Mouse (Mus musculus): ENCODE data around the gene Adam11. TPM values are rescaled to one million over a fixed set of nuclear protein-coding genes. Genes with fewer than 3 reads are reported as not detected.

The Adam11 gene
- polyA plus RNA-seq, 1 experiment: 0.40 TPM

- 0 out of 2 replicates have a peak, but pooled peaks cover 5% of the 10 kb centered on the region for H3K4me1 ChIP-seq (ENCODE audit: control insufficient read depth, insufficient read depth, low read length)
- TF ChIP-seq CTCF (IDR thresholded peaks at IDR 0.05; ENCODE audit: borderline replicate concordance, insufficient read depth, low read length) (no peak), POLR2A (IDR thresholded peaks at IDR 0.05; ENCODE audit: low read depth, low read length) (no peak)
- no peak overlapping the region for H3K27ac ChIP-seq (ENCODE audit: insufficient read depth, low read length)
- H3K4me3 ChIP-seq (ENCODE audit: insufficient read depth, low read length): no peak overlapping the region
Measured at GRCm38 (mm10) chr11:102738046-102738445, 23.2 kb upstream of the Adam11 start.

GRCm38 (mm10) chr11:102739278-102739966 is 21.8 kb upstream of the Adam11 start:
- no peak for TF ChIP-seq POLR2A (IDR thresholded peaks at IDR 0.05; ENCODE audit: low read depth, low read length)
- TF ChIP-seq CTCF (IDR thresholded peaks at IDR 0.05; ENCODE audit: borderline replicate concordance, insufficient read depth, low read length): no peak
- Histone ChIP-seq H3K4me1 (ENCODE audit: control insufficient read depth, insufficient read depth, low read length) (0 out of 2 replicates have a peak, but pooled peaks cover 5% of the 10 kb centered on the region), H3K27ac (ENCODE audit: insufficient read depth, low read length) (no peak overlapping the region), H3K4me3 (ENCODE audit: insufficient read depth, low read length) (no peak overlapping the region)

GRCm38 (mm10) chr11:102740634-102741033 is 20.6 kb upstream of the Adam11 start:
- H3K4me3 ChIP-seq (ENCODE audit: insufficient read depth, low read length): no peak overlapping the region
- H3K4me1 ChIP-seq (ENCODE audit: control insufficient read depth, insufficient read depth, low read length): 0 out of 2 replicates have a peak, but pooled peaks cover 5% of the 10 kb centered on the region
- TF ChIP-seq CTCF (IDR thresholded peaks at IDR 0.05; ENCODE audit: borderline replicate concordance, insufficient read depth, low read length): no peak
- no peak for TF ChIP-seq POLR2A (IDR thresholded peaks at IDR 0.05; ENCODE audit: low read depth, low read length)
- no peak overlapping the region for H3K27ac ChIP-seq (ENCODE audit: insufficient read depth, low read length)

GRCm38 (mm10) chr11:102741129-102741950 is 19.9 kb upstream of the Adam11 start:
- H3K27ac ChIP-seq (ENCODE audit: insufficient read depth, low read length): no peak overlapping the region
- no peak for TF ChIP-seq CTCF (IDR thresholded peaks at IDR 0.05; ENCODE audit: borderline replicate concordance, insufficient read depth, low read length)
- no peak for TF ChIP-seq POLR2A (IDR thresholded peaks at IDR 0.05; ENCODE audit: low read depth, low read length)
- 0 out of 2 replicates have a peak, but pooled peaks cover 5% of the 10 kb centered on the region for H3K4me1 ChIP-seq (ENCODE audit: control insufficient read depth, insufficient read depth, low read length)
- no peak overlapping the region for H3K4me3 ChIP-seq (ENCODE audit: insufficient read depth, low read length)

- Histone ChIP-seq H3K27ac (ENCODE audit: insufficient read depth, low read length) (no peak overlapping the region), H3K4me1 (ENCODE audit: control insufficient read depth, insufficient read depth, low read length) (0 out of 2 replicates have a peak, but pooled peaks cover 5% of the 10 kb centered on the region), H3K4me3 (ENCODE audit: insufficient read depth, low read length) (no peak overlapping the region)
- no peak for TF ChIP-seq CTCF (IDR thresholded peaks at IDR 0.05; ENCODE audit: borderline replicate concordance, insufficient read depth, low read length)
- TF ChIP-seq POLR2A (IDR thresholded peaks at IDR 0.05; ENCODE audit: low read depth, low read length): no peak
Measured at GRCm38 (mm10) chr11:102742066-102742465, 19.2 kb upstream of the Adam11 start.

- H3K4me3 ChIP-seq (ENCODE audit: insufficient read depth, low read length): no peak overlapping the region
- 0 out of 2 replicates have a peak, but pooled peaks cover 5% of the 10 kb centered on the region for H3K4me1 ChIP-seq (ENCODE audit: control insufficient read depth, insufficient read depth, low read length)
- no peak overlapping the region for H3K27ac ChIP-seq (ENCODE audit: insufficient read depth, low read length)
- TF ChIP-seq CTCF (IDR thresholded peaks at IDR 0.05; ENCODE audit: borderline replicate concordance, insufficient read depth, low read length) (no peak), POLR2A (IDR thresholded peaks at IDR 0.05; ENCODE audit: low read depth, low read length) (no peak)
Measured at GRCm38 (mm10) chr11:102742843-102743242, 18.4 kb upstream of the Adam11 start.

GRCm38 (mm10) chr11:102744746-102745145 is 16.5 kb upstream of the Adam11 start:
- no peak for TF ChIP-seq CTCF (IDR thresholded peaks at IDR 0.05; ENCODE audit: borderline replicate concordance, insufficient read depth, low read length)
- TF ChIP-seq POLR2A (IDR thresholded peaks at IDR 0.05; ENCODE audit: low read depth, low read length): no peak
- no peak overlapping the region for H3K27ac ChIP-seq (ENCODE audit: insufficient read depth, low read length)
- H3K4me1 ChIP-seq (ENCODE audit: control insufficient read depth, insufficient read depth, low read length): 0 out of 2 replicates have a peak, but pooled peaks cover 1% of the 10 kb centered on the region
- H3K4me3 ChIP-seq (ENCODE audit: insufficient read depth, low read length): no peak overlapping the region

GRCm38 (mm10) chr11:102747866-102748265 is 13.4 kb upstream of the Adam11 start:
- Histone ChIP-seq H3K4me1 (ENCODE audit: control insufficient read depth, insufficient read depth, low read length) (peaks cover 5% of the 10 kb centered on the region; the same call in 1 of the 2 replicates), H3K4me3 (ENCODE audit: insufficient read depth, low read length) (no peak overlapping the region), H3K27ac (ENCODE audit: insufficient read depth, low read length) (no peak overlapping the region)
- no peak for TF ChIP-seq CTCF (IDR thresholded peaks at IDR 0.05; ENCODE audit: borderline replicate concordance, insufficient read depth, low read length)
- TF ChIP-seq POLR2A (IDR thresholded peaks at IDR 0.05; ENCODE audit: low read depth, low read length): no peak

- peaks cover 5% of the 10 kb centered on the region; the same call in 1 of the 2 replicates for H3K4me1 ChIP-seq (ENCODE audit: control insufficient read depth, insufficient read depth, low read length)
- H3K27ac ChIP-seq (ENCODE audit: insufficient read depth, low read length): no peak overlapping the region
- no peak for TF ChIP-seq POLR2A (IDR thresholded peaks at IDR 0.05; ENCODE audit: low read depth, low read length)
- TF ChIP-seq CTCF (IDR thresholded peaks at IDR 0.05; ENCODE audit: borderline replicate concordance, insufficient read depth, low read length): no peak
Measured at GRCm38 (mm10) chr11:102748381-102748780, 12.9 kb upstream of the Adam11 start.

More at GRCm38 (mm10) chr11:102748381-102748780, 12.9 kb upstream of the Adam11 start:
- H3K4me3 ChIP-seq (ENCODE audit: insufficient read depth, low read length): no peak overlapping the region
